Mouse (Mus musculus): Measurements from ENCODE around the gene Iqschfp. TPM values are rescaled to one million over a fixed set of nuclear protein-coding genes. Genes with fewer than 3 reads are reported as not detected.

Gene Iqschfp
- polyA plus RNA-seq, 1 experiment = not detected

DNA sequence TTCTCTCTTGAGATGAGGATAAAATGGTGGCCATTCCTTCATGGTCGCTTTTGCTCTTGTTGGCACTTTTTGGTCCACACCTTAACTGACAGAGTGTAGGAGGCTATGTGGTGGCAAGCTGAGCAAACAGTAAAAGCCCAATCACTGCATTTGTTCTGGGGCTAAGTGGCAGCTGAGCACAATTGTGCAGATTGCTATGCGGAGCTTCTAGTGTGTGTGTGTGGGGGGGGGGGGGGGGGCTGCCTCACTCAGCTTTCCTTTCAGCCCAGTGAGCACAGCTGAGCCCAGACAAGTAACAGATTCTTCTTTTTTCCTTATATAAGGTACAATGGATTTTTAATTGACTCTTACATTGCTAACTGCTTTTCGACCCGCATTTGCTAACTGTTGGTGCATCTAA is 110.4 kb downstream of the Iqschfp start:
- no peaks in the 10 kb centered on the region for H3K4me1 ChIP-seq (ENCODE audit: control insufficient read depth, insufficient read depth, insufficient read length, low read length)
- no peak overlapping the region for H3K4me3 ChIP-seq (ENCODE audit: insufficient read depth, low read depth, low read length)
- no peak overlapping the region for H3K27ac ChIP-seq (replicated peaks; ENCODE audit: low read depth, low read length)

DNA sequence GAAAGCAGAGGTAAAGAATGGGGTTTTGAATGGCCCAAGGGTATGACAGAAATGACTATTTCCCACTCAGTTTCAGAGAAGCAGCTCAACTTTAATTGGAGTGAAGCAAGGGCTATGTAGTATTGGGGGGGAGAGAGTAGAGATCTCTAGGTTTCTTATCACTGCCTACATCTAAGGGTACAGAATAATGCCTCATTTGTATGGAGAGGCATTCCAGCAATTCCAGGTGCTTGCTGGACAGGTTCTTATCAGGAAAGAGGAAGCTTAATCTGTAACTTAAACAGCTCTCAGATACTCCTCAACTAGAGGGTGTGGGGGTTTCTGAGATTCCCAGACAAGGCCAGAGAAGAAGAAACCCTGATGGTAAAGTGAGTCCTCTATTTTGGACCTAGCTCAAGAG is 120.3 kb downstream of the Iqschfp start:
- Histone ChIP-seq H3K4me3 (ENCODE audit: insufficient read depth, low read depth, low read length) (no peak overlapping the region), H3K27ac (replicated peaks; ENCODE audit: low read depth, low read length) (no peak overlapping the region), H3K4me1 (ENCODE audit: control insufficient read depth, insufficient read depth, insufficient read length, low read length) (no peaks in the 10 kb centered on the region)

- Histone ChIP-seq H3K27ac (replicated peaks; ENCODE audit: low read depth, low read length) (no peak overlapping the region), H3K4me3 (ENCODE audit: insufficient read depth, low read depth, low read length) (no peak overlapping the region), H3K4me1 (ENCODE audit: control insufficient read depth, insufficient read depth, insufficient read length, low read length) (no peaks in the 10 kb centered on the region)
Measured at GRCm38 (mm10) chr3:68015786-68016185, 123.8 kb downstream of the Iqschfp start.

DNA sequence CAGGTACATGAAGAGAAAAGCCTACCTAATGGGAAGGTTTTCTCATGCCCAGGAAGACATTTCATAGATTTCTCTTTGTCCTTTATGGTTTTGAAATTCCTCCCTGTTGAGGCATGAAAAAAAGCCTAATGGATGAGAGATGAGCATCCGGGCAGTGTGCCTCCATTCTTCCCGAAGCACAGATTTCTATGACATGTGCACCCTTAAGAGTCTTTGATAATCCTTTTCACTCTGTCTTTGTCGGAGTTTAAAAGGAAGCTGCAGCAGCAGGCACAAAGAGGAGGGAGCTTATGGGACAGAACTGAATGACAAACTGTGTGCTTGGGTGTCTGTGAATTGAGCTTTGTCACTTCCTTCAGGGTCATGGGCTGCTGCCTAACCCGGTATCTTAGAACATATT is 127.4 kb downstream of the Iqschfp start:
- Histone ChIP-seq H3K4me3 (ENCODE audit: insufficient read depth, low read depth, low read length) (no peak overlapping the region), H3K27ac (replicated peaks; ENCODE audit: low read depth, low read length) (no peak overlapping the region), H3K4me1 (ENCODE audit: control insufficient read depth, insufficient read depth, insufficient read length, low read length) (no peaks in the 10 kb centered on the region)

- H3K4me1 ChIP-seq (ENCODE audit: control insufficient read depth, insufficient read depth, insufficient read length, low read length) = no peaks in the 10 kb centered on the region
- H3K4me3 ChIP-seq (ENCODE audit: insufficient read depth, low read depth, low read length) = no peak overlapping the region
- no peak overlapping the region for H3K27ac ChIP-seq (replicated peaks; ENCODE audit: low read depth, low read length)
Measured at GRCm38 (mm10) chr3:68036097-68036496, 144.1 kb downstream of the Iqschfp start.

GRCm38 (mm10) chr3:68042951-68043350 is 150.9 kb downstream of the Iqschfp start:
- Histone ChIP-seq H3K27ac (replicated peaks; ENCODE audit: low read depth, low read length) (no peak overlapping the region), H3K4me3 (ENCODE audit: insufficient read depth, low read depth, low read length) (no peak overlapping the region), H3K4me1 (ENCODE audit: control insufficient read depth, insufficient read depth, insufficient read length, low read length) (no peaks in the 10 kb centered on the region)

GRCm38 (mm10) chr3:68045475-68046416 is 153.7 kb downstream of the Iqschfp start:
- no peak overlapping the region for H3K4me3 ChIP-seq (ENCODE audit: insufficient read depth, low read depth, low read length)
- H3K27ac ChIP-seq (replicated peaks; ENCODE audit: low read depth, low read length) = no peak overlapping the region
- H3K4me1 ChIP-seq (ENCODE audit: control insufficient read depth, insufficient read depth, insufficient read length, low read length) = no peaks in the 10 kb centered on the region

DNA sequence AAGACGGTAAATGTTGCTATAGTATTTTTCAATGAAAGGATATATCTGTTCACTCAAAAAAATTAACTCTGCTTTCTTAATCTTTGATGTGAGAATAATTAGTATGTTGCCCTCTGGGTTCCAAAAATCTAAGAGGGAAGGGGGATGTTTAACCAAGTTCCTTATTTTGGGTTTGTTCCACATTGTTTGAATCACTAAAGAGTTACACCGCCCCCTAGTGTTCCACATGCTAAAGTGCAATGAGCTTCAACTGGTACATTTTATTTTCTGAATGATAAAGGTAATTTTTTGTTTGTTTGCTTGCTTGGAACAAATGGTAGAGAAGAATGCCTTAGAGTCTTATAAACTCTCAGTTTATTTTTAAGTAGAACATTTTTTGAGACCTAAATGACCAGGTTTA is 161.5 kb downstream of the Iqschfp start:
- Histone ChIP-seq H3K4me1 (ENCODE audit: control insufficient read depth, insufficient read depth, insufficient read length, low read length) (no peaks in the 10 kb centered on the region), H3K4me3 (ENCODE audit: insufficient read depth, low read depth, low read length) (no peak overlapping the region), H3K27ac (replicated peaks; ENCODE audit: low read depth, low read length) (no peak overlapping the region)

GRCm38 (mm10) chr3:68055071-68055470 is 163.0 kb downstream of the Iqschfp start:
- H3K4me1 ChIP-seq (ENCODE audit: control insufficient read depth, insufficient read depth, insufficient read length, low read length) = no peaks in the 10 kb centered on the region
- H3K4me3 ChIP-seq (ENCODE audit: insufficient read depth, low read depth, low read length) = no peak overlapping the region
- H3K27ac ChIP-seq (replicated peaks; ENCODE audit: low read depth, low read length) = no peak overlapping the region

DNA sequence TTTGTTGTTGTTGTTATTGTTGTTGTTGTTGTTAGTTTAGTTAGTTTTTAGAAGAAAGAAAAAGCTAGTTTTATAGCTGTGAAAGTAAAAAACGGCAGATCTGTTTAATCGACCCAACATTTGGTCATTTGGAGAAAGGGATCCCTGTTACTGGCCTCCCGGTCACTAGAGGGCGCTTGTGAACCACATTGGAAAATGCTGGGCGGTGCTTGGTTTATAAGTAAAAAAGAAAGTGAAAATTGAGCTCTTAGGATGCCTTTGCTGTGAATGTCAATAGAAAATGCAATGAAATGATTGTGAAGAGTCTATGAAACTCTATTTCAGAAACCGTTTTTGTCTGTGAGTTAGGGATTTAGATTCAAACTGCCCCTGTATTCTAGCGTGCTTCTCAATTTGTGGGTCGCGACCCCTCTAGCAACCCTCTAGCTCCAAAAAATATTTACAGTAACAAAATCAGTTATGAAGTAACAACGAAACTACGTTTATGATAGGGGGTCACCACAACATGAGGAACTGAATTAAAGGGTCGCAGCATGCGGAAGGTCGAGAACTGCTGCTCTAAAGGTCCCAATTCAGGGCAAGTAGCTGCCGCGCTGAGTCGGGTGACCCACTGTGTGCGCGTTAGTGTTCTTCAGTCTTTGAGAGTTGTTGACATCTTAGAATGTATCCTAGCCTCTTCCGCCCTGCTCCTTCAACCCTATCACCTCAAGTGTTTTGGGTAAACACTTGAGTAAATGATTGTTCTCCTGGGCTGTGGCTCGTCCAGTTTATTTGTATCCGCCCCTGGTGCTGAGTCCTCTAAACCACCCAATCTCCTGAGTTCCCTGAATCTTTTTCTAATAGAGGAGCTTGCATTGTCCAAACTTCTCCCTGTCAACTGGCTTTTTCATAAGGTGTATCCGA is 164.6 kb downstream of the Iqschfp start:
- no peaks in the 10 kb centered on the region for H3K4me1 ChIP-seq (ENCODE audit: control insufficient read depth, insufficient read depth, insufficient read length, low read length)
- H3K27ac ChIP-seq (replicated peaks; ENCODE audit: low read depth, low read length) = 0 out of 2 replicates have a peak overlapping the region, but pooled peaks have one; percentile 3
- H3K4me3 ChIP-seq (ENCODE audit: insufficient read depth, low read depth, low read length) = peak overlapping the region; percentile 60

- no peak overlapping the region for H3K27ac ChIP-seq (replicated peaks; ENCODE audit: low read depth, low read length)
- H3K4me3 ChIP-seq (ENCODE audit: insufficient read depth, low read depth, low read length) = no peak overlapping the region
- no peaks in the 10 kb centered on the region for H3K4me1 ChIP-seq (ENCODE audit: control insufficient read depth, insufficient read depth, insufficient read length, low read length)
Measured at GRCm38 (mm10) chr3:68059162-68059800, 167.2 kb downstream of the Iqschfp start.

GRCm38 (mm10) chr3:68064731-68065130 is 172.7 kb downstream of the Iqschfp start, which contains the start of gene Schip1:
Schip1 (plus strand) TSS chr3:68064802.
- H3K27ac ChIP-seq (replicated peaks; ENCODE audit: low read depth, low read length) = no peak within 1 kb of the TSS
- H3K4me3 ChIP-seq (ENCODE audit: insufficient read depth, low read depth, low read length) = no peak within 1 kb of the TSS
- no peaks in the 10 kb centered on the region for H3K4me1 ChIP-seq (ENCODE audit: control insufficient read depth, insufficient read depth, insufficient read length, low read length)

DNA sequence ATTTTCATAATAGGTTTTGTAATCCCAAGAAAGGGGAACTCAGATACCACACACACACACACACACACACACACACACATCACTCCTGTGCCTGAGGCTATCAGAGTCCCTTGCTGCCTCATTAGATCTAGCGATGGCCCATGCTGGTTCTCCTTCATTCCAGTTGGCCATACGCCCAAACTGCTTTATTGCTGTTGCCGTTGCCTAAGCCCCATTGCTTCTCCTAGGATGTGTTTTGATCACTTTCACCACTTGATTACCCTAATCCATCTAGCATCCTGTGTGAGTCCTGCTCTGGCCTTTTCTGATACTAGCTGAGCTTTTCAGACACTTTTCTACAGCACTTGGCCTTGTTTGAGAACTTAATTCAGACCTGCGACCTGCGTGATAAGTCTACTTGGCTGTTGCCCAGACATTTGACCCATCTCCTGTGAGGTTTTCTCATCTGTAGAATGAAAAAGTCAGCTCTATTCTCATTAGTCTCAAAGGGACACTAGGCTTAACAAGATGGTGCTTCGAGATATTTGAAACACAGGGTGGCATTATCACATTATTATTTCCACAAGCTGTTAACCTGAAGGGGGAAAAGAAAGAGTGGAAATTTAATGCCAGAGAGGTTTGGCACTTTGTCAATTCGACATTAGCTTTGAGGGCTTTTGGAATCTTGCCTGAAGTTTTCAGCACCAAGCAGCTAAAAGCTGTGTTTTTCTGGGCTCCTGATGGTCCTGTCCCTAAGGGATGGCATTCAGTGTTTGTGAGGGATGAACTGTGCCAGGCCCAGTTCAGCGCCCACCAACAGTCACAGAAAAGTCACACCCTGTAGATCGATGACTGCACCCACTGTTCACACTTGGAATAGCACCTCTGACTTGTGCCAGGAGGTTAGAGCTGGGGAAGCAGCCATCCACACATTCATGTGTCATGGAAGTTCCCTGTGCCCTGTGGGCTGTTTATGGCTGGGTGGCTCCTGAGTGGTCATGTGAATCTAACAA is 179.7 kb downstream of the Iqschfp start:
- Histone ChIP-seq H3K4me1 (ENCODE audit: control insufficient read depth, insufficient read depth, insufficient read length, low read length) (no peaks in the 10 kb centered on the region), H3K4me3 (ENCODE audit: insufficient read depth, low read depth, low read length) (no peak overlapping the region)

GRCm38 (mm10) chr3:68077406-68077805 is 185.4 kb downstream of the Iqschfp start:
- H3K4me1 ChIP-seq (ENCODE audit: control insufficient read depth, insufficient read depth, insufficient read length, low read length) = no peaks in the 10 kb centered on the region
- no peak overlapping the region for H3K27ac ChIP-seq (replicated peaks; ENCODE audit: low read depth, low read length)
- H3K4me3 ChIP-seq (ENCODE audit: insufficient read depth, low read depth, low read length) = no peak overlapping the region

More for the DNA sequence above, 179.7 kb downstream of the Iqschfp start:
- H3K27ac ChIP-seq (replicated peaks; ENCODE audit: low read depth, low read length) = no peak overlapping the region

Measured in brown adipose tissue, adult 24 weeks (tissue).